Mouse (Mus musculus) megakaryocyte progenitor cell, adult 5-6 weeks (primary cell): ENCODE results near the gene Tcf7l1. TPM values are rescaled to one million over a fixed set of nuclear protein-coding genes. Genes with fewer than 3 reads are reported as not detected.

Experiments used
- ATAC-seq: replicated peaks from 2 replicates; pipeline ENCODE4 v1.8.0; 2016; ENCODE audit warnings: mild to moderate bottlenecking, moderate TSS enrichment, inconsistent platforms; ENCODE audit not compliant: poor library complexity
- total RNA-seq, 2 experiments: library from RNA; stranded (forward) in 1 of 2; stranded (reverse) in 1 of 2; fragments of 157-497, 149-512 nt in 1 of 2; fragments of 200-1000 nt in 1 of 2; gene quantifications; 2 replicates each; pipeline versions ENCODE4 v1.2.3 to v1.2.4; 2015 to 2017

The Tcf7l1 gene
- total RNA-seq, 2 experiments from 2014 or later: 0.52 TPM; not detected in 1

DNA sequence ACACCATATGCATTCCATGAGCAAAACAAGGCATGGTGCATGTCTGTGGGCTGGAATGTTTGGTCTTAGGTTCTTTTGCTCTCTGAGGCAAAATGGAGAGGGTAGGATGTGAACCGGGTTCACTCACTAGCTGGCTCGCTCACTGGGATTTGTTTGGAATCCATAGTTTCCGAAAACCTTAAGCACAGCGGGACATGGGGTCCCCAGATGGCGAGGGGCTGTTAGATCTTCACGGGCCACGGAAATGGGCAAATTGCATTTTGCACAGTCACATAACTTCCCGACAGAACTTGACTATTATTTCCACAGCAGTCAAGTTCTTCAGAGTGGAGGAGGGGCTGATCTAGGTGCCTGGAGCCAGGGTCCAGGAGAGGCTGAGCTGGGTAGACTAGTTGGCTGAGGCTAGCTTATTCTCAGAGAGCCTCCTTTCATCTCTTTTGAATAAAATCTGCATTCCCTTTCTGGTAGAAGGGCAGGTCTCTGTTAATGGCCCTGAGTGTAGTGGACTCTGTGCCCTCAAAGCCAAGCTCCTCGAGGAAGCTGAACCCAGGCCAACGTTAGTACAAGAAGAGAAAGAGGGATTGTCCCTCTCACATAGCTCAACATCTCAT, 78.1 kb downstream of the Tcf7l1 start:
- ATAC-seq: no peak

DNA sequence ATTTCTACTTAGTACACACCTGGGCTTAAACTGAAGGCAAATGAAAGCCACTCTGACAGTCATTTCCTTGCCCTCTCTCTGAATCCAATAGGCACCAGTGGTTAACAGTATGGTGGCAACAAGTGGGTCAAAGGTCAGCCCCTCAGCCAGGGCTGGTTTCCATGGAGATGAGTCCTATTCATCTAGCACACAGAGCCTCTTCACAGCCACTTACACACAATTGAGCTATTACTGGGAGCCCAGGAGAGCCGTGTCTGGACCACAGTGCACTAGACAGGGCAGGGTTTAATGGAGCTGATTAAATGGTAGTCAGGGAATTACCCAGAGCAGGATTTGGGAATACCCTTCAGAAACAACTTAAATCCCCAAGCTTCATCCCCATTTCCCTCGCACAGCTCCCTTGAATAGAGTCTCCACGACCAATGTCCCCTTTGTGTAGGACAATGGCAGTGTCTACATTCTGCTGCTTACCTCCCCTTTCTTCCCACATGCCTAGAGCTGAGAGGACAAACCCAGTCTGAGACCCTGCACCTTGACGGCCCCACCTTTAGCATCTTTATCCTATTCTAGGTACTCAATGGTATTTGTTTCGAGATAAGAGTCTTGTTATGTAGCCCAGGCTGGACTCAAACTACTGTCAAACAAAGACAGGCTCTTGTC, 89.5 kb downstream of the Tcf7l1 start:
- ATAC-seq: no peak

DNA sequence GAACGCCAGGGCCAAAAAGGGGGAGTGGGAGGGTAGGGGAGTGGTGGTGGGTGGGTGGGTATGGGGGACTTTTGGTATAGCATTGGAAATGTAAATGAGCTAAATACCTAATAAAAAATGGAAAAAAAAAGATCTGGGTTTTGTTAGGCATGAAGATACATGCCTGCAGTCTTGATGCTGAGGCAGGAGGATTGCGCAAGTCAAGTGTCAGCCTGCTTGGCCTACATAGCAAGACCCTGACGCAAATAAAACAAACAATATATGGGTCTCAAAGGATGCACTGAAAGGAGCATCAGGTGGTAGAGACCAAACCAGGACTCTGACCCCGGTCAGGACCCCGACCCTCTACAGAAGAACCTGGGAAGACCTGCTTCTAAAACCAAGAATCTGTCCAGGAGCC, 90.5 kb downstream of the Tcf7l1 start:
- no peak for ATAC-seq

DNA sequence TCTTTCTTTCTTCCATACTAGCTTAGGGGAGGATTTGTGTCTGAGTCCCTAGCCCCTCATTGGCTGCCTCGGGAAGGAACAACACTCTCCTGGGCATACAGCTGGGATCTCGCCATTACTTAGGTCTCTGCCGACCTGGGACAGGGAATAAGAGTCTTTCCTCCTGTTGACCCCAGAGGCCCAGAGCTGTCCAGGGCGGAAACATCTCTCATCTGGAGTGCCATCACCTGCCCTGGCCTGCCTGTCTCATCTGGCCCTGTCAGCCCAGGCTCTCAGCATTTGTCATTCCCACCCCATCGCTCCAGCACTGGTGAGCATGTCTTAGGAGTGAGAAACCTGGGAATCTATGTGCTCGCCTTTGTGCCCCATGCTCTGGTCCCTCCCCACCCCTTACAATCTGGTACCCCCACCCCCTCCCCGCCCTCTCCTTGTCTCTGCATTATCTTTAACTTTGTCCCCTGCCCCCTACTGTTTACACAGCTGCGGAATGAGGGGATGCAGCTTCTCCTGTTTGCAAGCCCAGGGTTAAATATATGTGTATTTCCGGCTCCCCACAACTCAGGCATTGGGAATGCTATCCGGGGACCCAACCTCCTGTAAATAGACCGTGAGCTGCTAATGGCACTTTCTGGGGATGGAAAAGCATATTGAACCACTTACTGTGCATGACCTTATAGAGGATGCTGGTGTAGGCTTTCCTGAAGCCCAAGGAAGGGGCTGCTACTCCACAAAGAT, 92.3 kb downstream of the Tcf7l1 start:
- ATAC-seq: no peak

DNA sequence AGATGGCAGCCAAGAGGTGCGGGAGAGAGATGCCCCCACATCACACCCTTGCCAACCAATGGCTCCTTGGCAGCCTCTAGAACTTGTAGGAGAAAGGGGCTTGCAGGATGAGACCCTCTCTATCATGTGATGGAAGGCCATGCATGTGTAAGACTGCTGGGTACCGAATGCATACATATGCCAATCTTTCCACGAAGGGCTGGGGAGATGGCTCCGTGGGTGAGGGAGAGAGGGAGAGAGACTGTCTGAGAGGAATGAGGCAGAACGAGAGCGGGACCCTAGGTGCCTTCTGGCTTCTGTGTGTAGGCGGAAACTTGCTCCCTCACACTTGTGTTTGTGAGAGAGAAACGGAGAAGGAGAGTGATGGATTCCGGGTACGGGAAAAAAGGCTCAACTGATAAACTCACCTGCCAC, 94.3 kb downstream of the Tcf7l1 start:
- no peak for ATAC-seq

DNA sequence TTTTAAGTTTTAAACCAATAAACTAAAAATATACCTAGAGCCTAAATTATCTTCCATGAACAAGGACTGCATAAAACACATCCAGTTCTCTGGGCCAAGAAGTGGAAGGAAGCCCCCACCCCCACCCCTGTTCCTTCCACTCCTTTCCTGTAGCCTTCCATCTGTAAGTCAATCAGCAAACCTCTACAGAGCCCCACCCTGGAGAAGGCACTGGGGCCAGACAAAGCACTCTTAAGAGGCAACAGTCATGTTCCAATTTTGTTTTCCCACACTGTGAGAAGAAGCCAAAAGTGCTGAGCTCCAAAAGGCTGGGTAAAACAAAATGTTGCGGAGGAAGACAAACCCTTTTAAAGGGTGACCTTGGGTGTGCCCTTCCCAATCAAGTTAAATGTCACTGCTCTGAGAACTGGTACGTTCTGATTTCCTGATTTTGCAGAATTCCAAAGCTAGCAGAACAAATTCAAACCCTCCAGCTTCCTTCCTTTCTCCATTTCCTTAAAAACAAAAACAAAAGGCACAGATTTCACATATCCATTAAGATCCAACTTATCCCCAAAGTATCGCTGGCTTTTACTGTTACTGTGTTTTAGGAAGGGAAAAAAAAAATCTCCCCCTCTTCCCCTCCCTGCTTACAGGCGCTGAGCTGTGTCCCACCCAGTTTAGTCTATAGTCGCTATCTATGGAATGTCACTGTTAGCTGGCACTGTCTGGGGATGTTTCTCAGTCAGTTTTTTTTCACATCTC, 94.8 kb downstream of the Tcf7l1 start:
- ATAC-seq: no peak

DNA sequence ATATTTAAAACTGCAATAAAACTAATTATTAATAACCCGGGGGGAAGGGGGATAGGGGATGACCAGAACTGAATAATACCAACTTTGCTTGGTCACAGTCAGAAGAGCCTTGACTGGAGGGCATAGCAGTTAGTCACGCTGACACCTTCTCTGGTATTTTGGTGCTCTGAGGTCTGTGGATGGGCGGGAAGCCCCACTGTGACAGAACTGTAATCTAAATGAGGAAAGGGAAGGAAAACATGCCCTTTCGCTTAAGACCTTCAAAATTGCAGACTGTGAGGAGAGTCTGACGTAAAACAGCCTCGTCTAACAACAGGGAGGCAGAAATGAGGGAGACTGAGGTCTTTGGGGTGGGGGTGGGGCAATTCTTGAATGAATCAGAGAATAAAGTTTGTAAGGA, 96.6 kb downstream of the Tcf7l1 start:
- no peak for ATAC-seq

DNA sequence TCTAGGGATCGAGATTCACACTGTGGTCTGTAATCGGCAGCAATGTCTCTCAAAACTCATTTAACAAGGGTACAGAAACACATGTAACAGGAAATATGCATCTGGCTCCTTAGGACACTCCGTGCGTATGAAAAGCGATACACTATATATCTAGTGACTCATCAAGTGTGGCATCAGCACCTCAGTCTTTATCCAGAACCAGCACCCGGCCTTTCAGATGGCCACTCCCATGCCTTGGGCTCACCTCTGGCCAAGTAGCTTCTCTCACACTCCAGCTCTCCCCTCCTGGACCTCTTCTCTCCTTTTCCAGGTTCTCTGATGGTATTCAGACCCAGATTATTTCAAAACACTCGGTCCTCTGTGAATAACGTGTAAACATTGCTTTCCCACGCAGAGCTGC, 97.5 kb downstream of the Tcf7l1 start:
- ATAC-seq: no peak

DNA sequence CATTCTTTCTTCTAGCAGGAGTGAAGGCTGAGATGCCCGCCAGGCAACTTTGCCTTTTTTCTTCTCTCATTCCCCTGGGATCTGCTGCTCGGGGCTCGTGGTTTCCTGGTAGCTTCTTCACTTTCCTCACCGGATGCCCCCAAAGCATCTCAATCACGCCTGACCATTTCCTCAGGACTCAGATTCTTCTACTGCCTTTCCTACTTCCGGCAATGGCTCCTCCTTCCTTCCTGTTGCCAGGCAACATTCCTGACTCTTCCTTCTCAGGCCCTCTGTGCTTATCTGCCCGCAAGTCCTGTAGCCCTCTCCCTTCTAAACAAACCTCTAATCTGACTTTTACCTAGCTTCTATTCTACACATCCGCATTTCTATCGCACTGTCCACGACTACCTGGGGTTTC, 98.5 kb downstream of the Tcf7l1 start:
- no peak for ATAC-seq

DNA sequence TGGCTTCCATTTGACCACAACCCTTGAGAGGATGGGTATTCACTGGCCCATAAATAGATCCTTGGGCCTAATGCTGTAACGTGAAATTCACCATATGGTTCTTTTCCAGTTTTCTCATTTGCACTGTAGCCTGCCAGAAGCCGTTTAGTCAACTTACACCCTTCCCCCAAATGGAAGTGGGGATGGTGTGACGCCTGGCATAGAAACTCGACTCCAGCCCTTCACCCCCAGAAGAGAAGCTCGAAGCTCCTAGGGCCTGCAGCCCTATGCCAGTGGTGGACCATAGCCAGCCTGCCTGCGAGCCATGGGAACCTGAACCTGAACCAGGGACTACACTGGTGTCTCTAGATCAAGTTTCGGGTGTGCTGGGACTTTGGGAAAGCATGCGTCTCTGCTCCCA, 99.1 kb downstream of the Tcf7l1 start:
- no peak for ATAC-seq

DNA sequence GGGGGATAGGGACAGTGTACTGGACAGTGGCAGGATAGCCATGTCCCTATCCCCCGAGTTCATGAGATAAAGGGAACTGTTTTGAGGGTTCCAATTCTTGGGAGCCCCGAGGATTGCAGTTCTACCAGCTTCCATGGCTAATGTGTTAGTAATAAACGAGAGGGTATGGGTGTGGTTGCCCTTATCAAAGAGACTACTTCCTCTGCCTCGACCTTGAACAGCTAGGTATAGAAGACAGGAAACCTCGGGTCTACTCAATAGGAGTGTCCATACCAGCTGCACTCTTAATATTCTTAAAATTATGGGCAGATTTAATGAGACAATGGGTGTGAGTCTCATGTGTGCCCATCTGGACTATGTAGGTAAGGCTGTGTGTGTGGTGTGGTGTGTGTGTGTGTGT, 100.0 kb downstream of the Tcf7l1 start:
- ATAC-seq: no peak

DNA sequence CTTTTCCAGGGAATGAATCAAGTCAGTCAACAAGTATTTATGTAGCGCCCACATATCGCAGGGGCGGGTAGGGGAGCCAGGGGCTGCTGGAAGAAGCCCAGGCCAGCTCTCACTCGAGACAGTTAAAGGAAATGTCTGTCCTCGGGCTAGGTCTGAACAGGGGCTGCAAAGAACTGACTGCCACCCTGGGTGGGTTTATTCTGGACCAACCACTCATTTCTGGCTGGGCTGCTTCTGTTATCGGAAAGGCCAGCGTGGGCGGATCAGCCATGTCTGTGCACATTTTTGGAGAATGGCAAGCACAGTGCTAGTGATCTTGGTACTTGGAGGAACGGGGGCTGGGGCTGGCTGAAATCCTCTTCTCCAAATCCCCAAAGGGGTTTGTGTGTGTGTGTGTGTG, 103.9 kb downstream of the Tcf7l1 start:
- no peak for ATAC-seq

DNA sequence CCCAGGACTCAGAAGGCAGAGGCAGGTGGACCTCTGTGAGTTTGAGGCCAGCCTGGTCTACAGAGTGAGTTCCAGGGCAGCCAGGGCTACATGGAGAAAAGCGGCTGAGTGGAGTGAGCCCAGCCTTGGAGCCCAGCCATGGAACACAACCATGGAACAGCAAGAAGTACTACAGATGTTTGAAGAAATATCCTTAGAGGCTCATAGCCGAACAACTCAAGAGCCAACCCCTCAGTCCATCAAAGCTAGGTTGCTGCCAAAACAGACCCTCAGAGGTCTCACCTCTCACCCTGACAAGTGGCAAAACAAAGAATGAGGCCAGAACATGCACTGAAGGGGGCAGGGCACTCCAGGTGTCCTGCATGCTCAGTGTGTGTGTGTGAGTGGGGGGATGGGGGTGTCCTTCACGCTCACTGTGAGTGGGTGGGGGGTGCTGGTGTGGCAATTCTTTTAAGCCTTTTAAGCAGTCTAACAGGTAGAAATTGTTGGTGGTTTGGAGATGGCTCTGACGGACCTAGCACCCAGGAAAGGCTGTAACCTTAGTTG, 104.7 kb downstream of the Tcf7l1 start:
- ATAC-seq: no peak

DNA sequence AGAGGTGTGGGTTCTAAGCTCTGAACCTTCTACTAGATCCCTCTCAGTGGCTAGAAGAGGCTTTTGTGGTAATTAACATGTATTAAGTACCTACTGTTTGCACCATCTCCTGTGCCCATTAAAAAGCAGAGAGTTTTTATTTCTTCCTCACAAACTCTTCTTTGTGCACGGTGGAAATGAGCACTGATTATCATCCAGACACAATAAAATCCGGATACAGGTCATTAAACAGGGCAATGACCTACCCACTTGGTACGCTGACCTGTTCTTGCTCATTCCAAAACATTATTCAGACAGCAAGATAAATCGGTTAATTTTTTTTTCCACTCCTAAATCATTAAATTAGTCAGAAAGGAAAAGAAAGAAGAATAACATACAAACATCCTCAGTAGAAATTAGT, 106.8 kb downstream of the Tcf7l1 start:
- no peak for ATAC-seq

DNA sequence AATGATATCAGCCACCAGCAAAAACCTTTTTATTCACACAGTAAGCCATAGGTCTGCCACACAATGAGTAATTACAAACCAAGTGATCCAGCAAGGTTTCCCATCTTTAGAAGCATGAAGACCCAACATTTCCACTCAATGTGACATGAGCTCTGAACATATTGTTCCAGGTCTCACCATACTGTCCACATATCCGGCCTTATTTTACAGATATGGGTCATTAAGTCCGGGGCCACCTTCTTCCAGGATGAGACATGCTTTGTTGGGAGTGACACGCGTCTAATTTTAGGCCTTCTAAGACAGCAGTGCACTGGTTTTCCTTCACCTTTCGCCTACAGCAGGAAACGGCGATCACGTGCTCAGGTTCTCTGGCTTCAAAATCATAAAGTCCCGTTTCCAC, 108.1 kb downstream of the Tcf7l1 start:
- ATAC-seq: no peak

DNA sequence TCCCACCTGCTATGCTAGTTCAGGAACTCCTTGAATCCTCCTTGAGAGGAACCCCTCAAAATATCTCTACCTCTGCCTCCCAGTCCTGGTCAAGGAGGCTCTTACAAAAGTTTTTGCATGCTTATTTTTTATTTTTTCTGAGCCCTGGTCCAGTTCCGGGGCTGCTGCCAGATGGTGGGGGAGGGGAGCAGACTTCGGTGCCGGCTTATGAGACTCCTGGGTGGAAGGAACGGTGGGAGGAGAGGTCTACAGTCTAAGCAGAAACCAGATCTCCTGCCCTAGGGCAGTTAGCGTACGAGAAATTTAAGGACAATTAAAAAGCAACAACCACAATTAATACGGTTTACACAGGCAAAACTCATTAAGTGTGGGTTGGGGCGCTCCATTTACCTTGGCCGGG, 110.4 kb downstream of the Tcf7l1 start:
- no peak for ATAC-seq

DNA sequence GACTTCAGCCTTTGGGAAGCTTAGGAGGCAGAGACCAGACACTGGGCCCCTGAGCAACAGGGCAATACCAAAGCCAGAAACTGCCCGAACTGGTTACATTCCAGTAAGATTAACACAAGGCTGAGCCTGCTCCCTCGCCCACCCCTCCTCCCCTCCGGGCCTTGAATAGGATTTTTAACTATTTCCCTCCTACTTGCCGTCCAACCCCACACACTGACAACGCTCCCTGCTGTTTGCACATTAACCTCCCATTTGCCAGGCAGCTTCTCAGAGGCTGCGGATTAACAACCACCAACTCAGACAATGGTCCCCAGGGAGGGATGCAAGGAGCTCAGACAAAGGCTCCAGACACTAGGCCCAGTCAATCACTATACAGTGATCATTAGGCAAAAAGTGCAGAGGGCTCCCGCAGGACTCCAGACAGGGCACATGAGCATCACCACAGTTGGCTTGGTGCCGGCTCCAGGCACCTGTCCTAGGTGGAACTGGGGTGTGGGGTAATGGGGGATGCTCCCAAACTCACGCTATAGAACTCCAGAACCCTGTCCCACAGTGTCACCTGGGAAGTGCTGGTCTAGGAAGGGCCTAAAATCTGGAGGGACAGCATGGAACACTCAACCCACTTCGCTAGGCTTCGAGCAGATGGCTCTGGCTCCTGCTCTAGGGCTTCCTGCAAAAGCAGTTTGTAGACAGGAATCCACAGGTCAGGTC, 111.4 kb downstream of the Tcf7l1 start:
- no peak for ATAC-seq

DNA sequence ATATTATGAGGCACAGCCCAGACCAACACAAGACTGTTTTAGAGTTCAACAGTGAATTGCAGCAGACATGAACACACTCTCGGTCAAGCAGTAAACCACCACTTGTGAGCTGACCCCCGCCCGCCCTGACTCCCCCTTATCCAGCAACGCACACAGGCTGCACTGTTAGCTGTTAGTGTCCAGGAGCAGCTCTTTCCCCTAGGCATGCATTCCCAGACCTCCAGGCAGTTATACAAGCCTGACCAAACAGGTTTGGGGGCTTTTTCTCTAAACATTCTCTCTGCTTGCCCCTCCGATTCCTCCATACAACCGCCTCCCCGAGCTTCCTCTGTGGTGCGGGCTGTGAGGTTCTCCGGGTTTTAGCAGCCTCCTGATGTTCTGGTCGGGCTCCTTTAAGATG, 112.0 kb downstream of the Tcf7l1 start:
- ATAC-seq: no peak

DNA sequence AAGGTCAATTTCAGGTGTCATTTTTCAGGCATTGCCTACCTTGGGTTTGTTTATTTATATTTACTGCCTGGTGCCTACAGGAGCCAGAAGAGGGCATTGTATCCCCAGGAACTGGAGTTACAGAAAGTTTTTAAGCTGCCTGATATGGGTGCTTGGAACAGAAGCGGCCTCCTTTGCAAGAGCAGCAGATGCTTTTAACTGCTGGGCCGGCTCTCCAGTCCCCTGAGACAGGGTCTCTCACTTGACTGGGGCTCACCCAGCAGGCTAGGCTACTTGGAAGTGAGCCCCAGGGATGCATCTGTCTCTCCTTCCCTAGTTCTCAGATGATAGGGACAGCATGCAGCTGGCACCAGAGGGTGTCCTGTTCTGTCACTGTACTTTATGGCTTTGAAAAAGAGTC, 112.7 kb downstream of the Tcf7l1 start:
- no peak for ATAC-seq

DNA sequence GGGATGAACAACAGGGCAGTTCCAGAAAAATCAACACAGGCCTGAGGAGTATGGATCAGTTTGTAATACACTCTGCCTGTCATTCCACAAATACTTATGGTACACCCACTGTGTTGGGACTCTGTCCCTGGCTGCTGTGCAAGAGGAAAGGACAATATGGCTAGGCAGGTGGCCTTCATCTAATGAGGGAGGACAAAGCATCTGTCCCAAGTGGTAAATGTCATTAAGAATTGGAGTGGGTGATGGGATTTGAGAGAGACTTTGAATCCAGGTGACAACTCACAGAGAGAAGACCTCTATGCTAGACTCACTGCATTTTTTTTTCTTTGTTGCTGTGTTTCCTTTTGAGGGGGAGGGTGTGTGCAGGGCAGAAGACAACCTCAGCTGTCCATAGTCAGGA, 115.3 kb downstream of the Tcf7l1 start:
- ATAC-seq: no peak

DNA sequence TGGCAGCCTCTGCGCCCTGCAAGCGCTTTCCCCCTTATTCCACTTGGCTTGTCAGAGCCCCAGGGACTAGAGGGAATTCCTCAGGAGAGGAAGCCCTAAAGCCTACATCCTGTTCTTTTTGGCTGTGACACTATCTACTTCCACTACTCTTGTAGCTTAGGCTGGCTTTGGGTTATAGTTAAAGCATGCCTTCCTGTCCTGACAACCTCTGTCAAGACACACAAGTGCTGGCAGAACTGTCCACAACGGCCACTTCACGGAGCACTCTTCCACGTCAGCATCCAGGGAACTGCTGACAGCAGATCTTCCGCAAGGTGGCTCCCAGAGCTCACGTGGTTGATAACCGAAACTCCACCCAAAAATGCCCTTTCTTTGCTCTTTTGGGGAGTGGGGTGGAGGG, 117.9 kb downstream of the Tcf7l1 start:
- ATAC-seq: no peak
